ENCODE assay signal across 20 mouse cellular contexts in genomic region chr2:146280921-146281274, GRCm38 (mm10). TPM values are rescaled to one million over a fixed set of nuclear protein-coding genes. Genes with fewer than 3 reads are reported as not detected.
A peak's percentile ranks its signal among the peaks of the same experiment; 100 is the strongest.
DNase-seq lines count a peak whose midpoint lies in the region; ATAC-seq lines count a peak whose summit lies in the region.
"Had no signal": no experiment of that assay in that cellular context is flagged by ENCODE, and none has a peak within 500 bp of the region (broad histone marks: within the 10 kb centered on the region; RNA-seq: fewer than 3 reads in every experiment).

No protein-coding gene starts in this region.

- no peaks in the 10 kb centered on the region for H3K36me3 ChIP-seq in midbrain, embryonic 10.5 days
- H3K36me3 ChIP-seq in midbrain, embryonic 16.5 days (ENCODE audit: control insufficient read depth, insufficient read depth, low read length), result no peaks in the 10 kb centered on the region
- no peaks in the 10 kb centered on the region for H3K36me3 ChIP-seq in forebrain, embryonic 13.5 days (ENCODE audit: poor library complexity, severe bottlenecking)
- no peaks in the 10 kb centered on the region for H3K36me3 ChIP-seq in hindbrain, embryonic 13.5 days
- no peaks in the 10 kb centered on the region for H3K36me3 ChIP-seq in midbrain, embryonic 15.5 days (replicated peaks)
- H3K36me3 ChIP-seq: embryonic facial prominence, embryonic 10.5 days; intestine, embryonic 15.5 days; limb, embryonic 12.5 days; liver, embryonic 12.5 days had no signal

- DNase-seq in midbrain, embryonic 10.5 days (ENCODE audit: low spot score), result no peak
- DNase-seq in right cerebral cortex, postnatal 14 days, result no peak
- DNase-seq in thymus, postnatal 4 days, result no peak
- DNase-seq: adrenal gland, postnatal 25 days; cerebellum, adult 18-20 months; gastrocnemius, postnatal 14 days; heart, postnatal 36 days; lung, adult 2 months; thymus, postnatal 25 days had no signal

- no peaks in the 10 kb centered on the region for H3K27me3 ChIP-seq in midbrain, embryonic 10.5 days (ENCODE audit: low read depth, poor library complexity, severe bottlenecking)
- no peaks in the 10 kb centered on the region for H3K27me3 ChIP-seq in midbrain, embryonic 16.5 days (ENCODE audit: control insufficient read depth, insufficient read depth, low read depth, low read length)
- no peaks in the 10 kb centered on the region for H3K27me3 ChIP-seq in forebrain, embryonic 13.5 days
- H3K27me3 ChIP-seq in hindbrain, embryonic 13.5 days, result no peaks in the 10 kb centered on the region
- no peaks in the 10 kb centered on the region for H3K27me3 ChIP-seq in midbrain, embryonic 15.5 days (replicated peaks)
- H3K27me3 ChIP-seq: intestine, embryonic 15.5 days; limb, embryonic 12.5 days; liver, embryonic 12.5 days had no signal

- WGBS in midbrain, embryonic 10.5 days, result 47% methylated on average over 1 of the region's 1 CpGs
- 39% methylated on average over 1 of the region's 1 CpGs for WGBS in midbrain, embryonic 16.5 days
- 35% methylated on average over 1 of the region's 1 CpGs for WGBS in forebrain, embryonic 13.5 days
- WGBS in hindbrain, embryonic 13.5 days, result 50% methylated on average over 1 of the region's 1 CpGs
- 37% methylated on average over 1 of the region's 1 CpGs for WGBS in midbrain, embryonic 15.5 days

- H3K9ac ChIP-seq in midbrain, embryonic 16.5 days (ENCODE audit: low read depth, low read length), result no peak overlapping the region
- H3K9ac ChIP-seq in forebrain, embryonic 13.5 days, result no peak overlapping the region
- H3K9ac ChIP-seq in hindbrain, embryonic 13.5 days, result no peak overlapping the region
- H3K9ac ChIP-seq in midbrain, embryonic 15.5 days, result no peak overlapping the region
- H3K9ac ChIP-seq: intestine, embryonic 15.5 days; limb, embryonic 12.5 days; liver, embryonic 12.5 days had no signal

- no peak overlapping the region for H3K4me3 ChIP-seq in midbrain, embryonic 10.5 days
- H3K4me3 ChIP-seq in midbrain, embryonic 16.5 days (ENCODE audit: low read depth, low read length), result no peak overlapping the region
- no peak overlapping the region for H3K4me3 ChIP-seq in forebrain, embryonic 13.5 days
- no peak overlapping the region for H3K4me3 ChIP-seq in hindbrain, embryonic 13.5 days
- H3K4me3 ChIP-seq in midbrain, embryonic 15.5 days, result no peak overlapping the region
- H3K4me3 ChIP-seq: embryonic facial prominence, embryonic 10.5 days; intestine, embryonic 15.5 days; limb, embryonic 12.5 days; liver, embryonic 12.5 days had no signal

- H3K27ac ChIP-seq in midbrain, embryonic 10.5 days (replicated peaks), result 0 out of 2 replicates have a peak overlapping the region, but pooled peaks have one; percentile 6
- H3K27ac ChIP-seq in midbrain, embryonic 16.5 days (ENCODE audit: low read length), result no peak overlapping the region
- peak overlapping the region; percentile 86 for H3K27ac ChIP-seq in forebrain, embryonic 13.5 days
- peak overlapping the region; percentile 85 for H3K27ac ChIP-seq in hindbrain, embryonic 13.5 days
- peak overlapping the region; percentile 83 for H3K27ac ChIP-seq in midbrain, embryonic 15.5 days
- H3K27ac ChIP-seq: intestine, embryonic 15.5 days; limb, embryonic 12.5 days; liver, embryonic 12.5 days had no signal

- peaks cover 41% of the 10 kb centered on the region for H3K4me1 ChIP-seq in midbrain, embryonic 10.5 days
- peaks cover 27% of the 10 kb centered on the region for H3K4me1 ChIP-seq in midbrain, embryonic 16.5 days (ENCODE audit: control insufficient read depth, insufficient read depth, low read length)
- peaks cover 45% of the 10 kb centered on the region for H3K4me1 ChIP-seq in forebrain, embryonic 13.5 days
- peaks cover 31% of the 10 kb centered on the region for H3K4me1 ChIP-seq in hindbrain, embryonic 13.5 days (replicated peaks)
- peaks cover 35% of the 10 kb centered on the region for H3K4me1 ChIP-seq in midbrain, embryonic 15.5 days

- no peak overlapping the region for H3K4me2 ChIP-seq in midbrain, embryonic 16.5 days (ENCODE audit: low read length)
- H3K4me2 ChIP-seq in forebrain, embryonic 13.5 days, result no peak overlapping the region
- no peak overlapping the region for H3K4me2 ChIP-seq in hindbrain, embryonic 13.5 days
- H3K4me2 ChIP-seq in midbrain, embryonic 15.5 days, result no peak overlapping the region
- H3K4me2 ChIP-seq: intestine, embryonic 15.5 days; limb, embryonic 12.5 days; liver, embryonic 12.5 days had no signal

- ATAC-seq in midbrain, embryonic 16.5 days, result no peak
- 0 out of 2 replicates have a peak, but pooled peaks have one; percentile 27 for ATAC-seq in forebrain, embryonic 13.5 days
- no peak for ATAC-seq in hindbrain, embryonic 13.5 days (ENCODE audit: low FRiP score)
- no peak for ATAC-seq in midbrain, embryonic 15.5 days (replicated peaks)
- ATAC-seq: intestine, embryonic 15.5 days had no signal

- H3K9me3 ChIP-seq in midbrain, embryonic 10.5 days (replicated peaks), result no peaks in the 10 kb centered on the region
- H3K9me3 ChIP-seq in midbrain, embryonic 16.5 days (replicated peaks; ENCODE audit: control insufficient read depth, low read length, poor library complexity, severe bottlenecking), result no peaks in the 10 kb centered on the region
- no peaks in the 10 kb centered on the region for H3K9me3 ChIP-seq in forebrain, embryonic 13.5 days (replicated peaks)
- H3K9me3 ChIP-seq in hindbrain, embryonic 13.5 days, result no peaks in the 10 kb centered on the region
- no peaks in the 10 kb centered on the region for H3K9me3 ChIP-seq in midbrain, embryonic 15.5 days
- H3K9me3 ChIP-seq: embryonic facial prominence, embryonic 10.5 days; G1E; intestine, embryonic 15.5 days; limb, embryonic 12.5 days; liver, embryonic 12.5 days had no signal

RNA-seq across cellular contexts. Expression of gene Insm1, which starts 59.2 kb away (rescaled TPM):
- 3.0 and 4.7 TPM in 2 replicates for polyA plus RNA-seq in midbrain, embryonic 10.5 days (2016; fragmentation: Nextera tagmentation; extraction: Ambion mirVana)
- polyA plus RNA-seq in midbrain, embryonic 16.5 days (2015; fragmentation: Nextera tagmentation; extraction: Ambion mirVana), result 2.7 TPM in 2 replicates
- 10.0 and 12.8 TPM in 2 replicates for polyA plus RNA-seq in forebrain, embryonic 13.5 days (2015; fragmentation: Nextera tagmentation; extraction: Ambion mirVana)
- 4.0 and 4.8 TPM in 2 replicates for polyA plus RNA-seq in hindbrain, embryonic 13.5 days (2015; fragmentation: Nextera tagmentation; extraction: Ambion mirVana)
- polyA plus RNA-seq in midbrain, embryonic 15.5 days (2015; fragmentation: Nextera tagmentation; extraction: Ambion mirVana), result 3.5 and 4.2 TPM in 2 replicates
- polyA plus RNA-seq: G1E; heart, embryonic 14.5 days; kidney, embryonic 16.5 days; limb, embryonic 12.5 days; liver, embryonic 12.5 days had no signal
